Mouse (Mus musculus) hindlimb bud, embryonic 11.5 days (tissue): Measurements from ENCODE around the gene Pla2g12b.
"Not testable (repeated sequence)": the region's sequence is repeated elsewhere in the genome, so short reads cannot be mapped to it uniquely, and the experiment has no call there.

Experiments used
- DNase-seq: peaks from one replicate; pipeline ENCODE4 v3.0.0-alpha.2; 2012; ENCODE audit warnings: low read depth, low spot score; ENCODE audit errors: extremely low spot score

Pla2g12b gene

GRCm38 (mm10) chr10:59402899-59403792 lies at the start of gene Pla2g12b:
Gene Pla2g12b (plus strand): TSS chr10:59403660.
- DNase-seq, result no peak

GRCm38 (mm10) chr10:59354120-59354519 lies 49.3 kb upstream of the Pla2g12b start:
- no peak for DNase-seq

- no peak for DNase-seq
Observed at GRCm38 (mm10) chr10:59355020-59355419, 48.4 kb upstream of the Pla2g12b start.

- DNase-seq, result no peak
Observed at GRCm38 (mm10) chr10:59358744-59359143, 44.7 kb upstream of the Pla2g12b start.

GRCm38 (mm10) chr10:59363208-59363607 lies 40.3 kb upstream of the Pla2g12b start:
- DNase-seq, result no peak

DNA sequence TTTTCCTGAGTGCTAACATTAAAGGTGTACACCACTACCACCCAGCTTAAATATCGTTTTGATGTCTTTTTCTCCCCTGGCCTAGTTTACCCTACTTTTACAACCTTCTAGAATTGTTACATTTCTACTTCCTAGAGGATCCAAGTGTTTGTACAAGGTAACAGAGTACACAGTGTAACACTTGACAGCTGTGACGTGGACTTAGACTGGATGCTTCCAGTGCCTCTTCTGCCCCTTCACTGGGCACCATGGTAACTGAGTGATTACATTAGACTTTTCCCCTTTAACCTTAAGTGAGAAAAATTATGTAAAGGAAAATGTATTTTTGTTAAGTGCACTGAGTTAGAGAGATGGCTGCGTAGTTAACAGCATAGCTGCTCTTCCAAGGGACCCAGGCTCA lies 38.9 kb upstream of the Pla2g12b start:
- DNase-seq, result no peak

- no peak for DNase-seq
Observed at GRCm38 (mm10) chr10:59365804-59366589, 37.5 kb upstream of the Pla2g12b start.

DNA sequence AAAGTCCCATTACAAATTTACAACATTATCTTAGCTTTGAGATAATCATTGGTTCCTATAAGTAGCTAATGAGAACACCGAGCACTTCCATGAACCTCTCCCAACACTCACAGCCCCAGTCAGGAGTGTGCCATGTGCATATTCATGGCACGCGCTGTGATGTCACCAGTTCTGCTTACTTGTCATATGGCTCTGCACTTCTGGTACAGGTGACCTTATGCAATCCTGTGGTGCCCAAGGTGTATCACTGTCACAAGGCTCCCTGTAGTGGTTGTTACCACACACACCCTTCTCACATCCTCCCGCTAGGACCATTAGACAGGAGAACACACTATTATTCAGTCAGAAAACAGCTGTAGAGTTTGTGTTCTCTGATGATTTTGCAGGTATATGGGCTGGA lies 36.7 kb upstream of the Pla2g12b start:
- DNase-seq, result no peak

GRCm38 (mm10) chr10:59367206-59367605 lies 36.3 kb upstream of the Pla2g12b start:
- no peak for DNase-seq

DNA sequence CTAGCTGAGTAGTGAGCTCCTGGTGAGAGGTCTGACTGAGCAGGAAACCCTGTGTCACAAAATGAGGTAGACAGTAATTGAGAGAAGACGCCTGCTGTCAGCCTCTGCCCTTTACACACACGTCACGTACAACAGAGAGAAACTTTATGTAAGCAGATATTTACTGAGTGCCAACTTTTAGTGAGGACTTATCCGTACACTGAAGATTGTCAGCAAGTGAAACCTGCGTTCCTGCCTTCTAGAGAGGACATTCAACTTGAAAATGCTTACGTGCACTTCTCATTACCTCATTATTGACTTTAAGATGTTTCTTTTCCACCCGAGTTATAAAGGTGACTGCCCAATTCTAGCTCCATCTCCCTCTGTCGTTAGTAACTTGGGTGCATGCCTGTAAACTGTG lies 34.7 kb upstream of the Pla2g12b start:
- no peak for DNase-seq

GRCm38 (mm10) chr10:59369426-59369825 lies 34.0 kb upstream of the Pla2g12b start:
- no peak for DNase-seq

- DNase-seq, result no peak
Observed at GRCm38 (mm10) chr10:59377906-59378305, 25.6 kb upstream of the Pla2g12b start.

GRCm38 (mm10) chr10:59378728-59379127 lies 24.7 kb upstream of the Pla2g12b start:
- no peak for DNase-seq

- no peak for DNase-seq
Observed at GRCm38 (mm10) chr10:59379927-59380326, 23.5 kb upstream of the Pla2g12b start.

- no peak for DNase-seq
Observed at GRCm38 (mm10) chr10:59380411-59380821, 23.0 kb upstream of the Pla2g12b start.

DNA sequence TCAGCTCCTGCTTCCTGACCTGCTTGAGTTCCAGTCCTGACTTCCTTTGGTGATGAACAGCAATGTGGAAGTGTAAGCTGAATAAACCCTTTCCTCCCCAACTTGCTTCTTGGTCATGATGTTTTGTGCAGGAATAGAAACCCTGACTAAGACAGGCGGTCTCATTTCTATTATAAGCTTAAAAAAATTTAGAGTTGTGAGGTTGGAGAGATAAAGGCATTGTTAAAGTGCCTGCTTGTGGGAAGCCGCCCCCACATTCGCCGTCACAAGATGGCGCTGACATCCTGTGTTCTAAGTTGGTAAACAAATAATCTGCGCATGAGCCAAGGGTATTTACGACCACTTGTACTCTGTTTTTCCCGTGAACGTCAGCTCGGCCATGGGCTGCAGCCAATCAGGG lies 21.9 kb upstream of the Pla2g12b start:
- DNase-seq, result peak; percentile 10

- no peak for DNase-seq
Observed at GRCm38 (mm10) chr10:59386951-59387350, 16.5 kb upstream of the Pla2g12b start.

GRCm38 (mm10) chr10:59389652-59390051 lies 13.8 kb upstream of the Pla2g12b start:
- DNase-seq, result no peak

GRCm38 (mm10) chr10:59391907-59392306 lies 11.6 kb upstream of the Pla2g12b start:
- no peak for DNase-seq

DNA sequence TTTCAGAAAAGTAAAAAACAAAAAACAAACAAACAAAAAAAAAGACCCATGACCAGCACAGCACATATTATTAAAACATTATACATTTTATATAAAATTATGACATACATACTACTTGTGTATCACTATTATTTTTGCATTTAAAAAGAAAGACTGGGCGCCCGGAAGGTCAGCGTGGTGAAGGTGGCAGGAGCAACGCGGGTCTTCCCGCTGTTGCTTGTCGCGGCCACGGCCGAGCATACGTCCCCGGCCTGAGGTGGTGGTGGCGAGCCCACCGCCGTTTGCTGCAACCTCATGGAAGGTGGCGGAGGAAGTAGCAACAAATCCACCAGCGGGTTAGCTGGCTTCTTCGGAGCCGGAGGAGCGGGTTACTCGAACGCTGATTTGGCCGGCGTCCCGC lies 8.0 kb upstream of the Pla2g12b start, which contains the start of gene Gm10273:
Gene Gm10273 (plus strand): TSS at position 172 of the 400 bp plus-strand sequence.
- DNase-seq, result not testable (repeated sequence)

DNA sequence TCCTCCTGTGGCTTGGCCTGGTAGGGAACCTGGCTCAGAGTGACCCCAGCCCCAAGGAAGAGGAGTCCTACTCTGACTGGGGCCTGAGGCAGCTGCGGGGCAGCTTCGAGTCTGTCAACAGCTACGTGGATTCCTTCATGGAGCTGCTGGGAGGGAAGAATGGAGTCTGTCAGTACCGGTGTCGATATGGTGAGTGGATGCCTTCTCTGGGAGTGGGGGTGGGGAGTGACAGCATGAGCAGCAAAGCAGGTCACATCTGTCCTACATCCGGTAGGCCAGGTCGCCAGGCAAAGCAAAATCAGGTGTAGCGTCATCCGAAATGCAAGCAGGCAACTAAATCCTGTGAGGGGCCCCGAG lies 311 bp downstream of the Pla2g12b start:
- DNase-seq, result no peak

DNA sequence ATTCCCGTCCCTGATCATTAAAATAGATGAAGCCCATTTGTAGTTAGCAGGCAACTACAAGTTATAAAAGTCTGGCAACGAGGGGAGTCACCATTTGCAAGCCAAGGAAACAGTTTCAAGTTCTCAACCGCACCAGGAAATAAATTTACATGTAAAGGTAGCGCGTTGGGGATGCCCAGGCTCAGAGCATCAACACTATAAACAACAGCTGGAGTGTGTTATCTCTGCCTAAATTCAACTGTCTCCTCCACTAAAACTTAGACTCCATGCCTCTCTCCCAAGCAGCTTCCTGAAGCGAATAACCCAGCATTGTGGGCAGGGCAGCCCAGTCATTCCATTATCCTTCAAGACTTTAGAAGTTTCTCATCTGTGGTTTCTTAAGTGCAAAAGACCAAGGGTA lies 5.0 kb downstream of the Pla2g12b start:
- no peak for DNase-seq
